Mouse (Mus musculus): ENCODE measurements around the gene Fndc3b.
A peak's percentile ranks its signal among the peaks of the same experiment; 100 is the strongest.

The Fndc3b gene

DNA sequence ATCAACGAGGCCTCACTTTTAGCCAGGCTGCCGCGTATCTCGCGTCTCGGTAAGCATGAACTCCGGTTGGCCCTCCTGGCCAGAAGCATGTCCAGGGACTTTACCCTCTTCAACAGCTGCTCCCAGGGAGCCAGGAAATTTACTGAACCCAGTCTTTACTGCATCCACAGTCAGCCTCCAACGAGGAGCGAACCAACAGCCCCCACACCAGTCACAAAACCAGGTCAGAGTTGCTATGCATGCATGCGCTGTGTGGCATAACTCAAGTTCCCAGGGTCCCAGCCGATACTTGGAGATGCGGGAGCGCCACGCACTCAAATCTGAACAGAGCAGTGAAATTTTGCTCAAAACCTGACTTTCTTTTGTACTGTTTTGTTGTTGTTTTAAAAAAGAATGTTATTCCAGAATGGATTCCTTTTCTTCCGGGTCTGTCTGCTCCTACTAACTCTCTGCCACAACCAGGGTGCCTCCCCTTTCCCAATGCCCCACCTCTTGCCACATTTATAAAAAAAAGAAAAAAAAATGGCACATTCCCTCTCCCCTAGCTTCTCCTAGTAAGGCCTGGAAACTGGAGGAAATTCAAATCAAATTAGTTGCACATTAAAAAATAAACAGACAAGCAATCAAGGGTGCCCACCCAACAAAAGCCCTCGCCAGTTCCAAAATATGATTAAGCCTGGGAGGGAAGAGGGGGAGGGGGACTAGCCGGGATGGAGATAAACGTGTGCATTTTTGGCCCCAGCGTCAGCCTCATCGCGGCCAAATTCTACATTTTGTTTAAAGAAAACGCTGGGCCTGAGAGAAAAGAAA is 1.8 kb downstream of the Fndc3b start:
- DNase-seq (ENCODE audit: low spot score) = peak; percentile 58

- DNase-seq (ENCODE audit: low spot score) = peak; percentile 12
These were observed 2.5 kb downstream of the Fndc3b start for GRCm38 (mm10) chr3:27708581-27708980.

DNA sequence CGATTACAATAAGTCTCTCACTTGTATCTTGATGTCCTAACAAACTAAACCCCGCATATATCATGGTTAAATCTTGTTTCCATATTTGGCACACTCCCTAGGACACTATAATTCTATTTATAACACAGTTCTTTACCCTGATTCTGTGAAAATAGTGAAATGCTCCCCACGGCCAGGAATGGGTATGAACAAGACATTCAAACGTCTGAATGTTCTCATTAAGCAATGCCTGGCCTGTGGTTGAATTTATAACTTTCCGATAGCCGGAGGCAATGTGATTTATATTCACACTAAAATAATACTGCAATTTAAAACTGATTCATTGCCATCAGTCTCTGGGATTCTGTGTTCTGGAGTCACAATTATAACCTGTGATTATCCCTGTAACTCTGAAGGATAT is 5.3 kb downstream of the Fndc3b start:
- DNase-seq (ENCODE audit: low spot score) = no peak

- no peak for DNase-seq (ENCODE audit: low spot score)
These were observed 6.1 kb downstream of the Fndc3b start for GRCm38 (mm10) chr3:27705056-27705455.

DNA sequence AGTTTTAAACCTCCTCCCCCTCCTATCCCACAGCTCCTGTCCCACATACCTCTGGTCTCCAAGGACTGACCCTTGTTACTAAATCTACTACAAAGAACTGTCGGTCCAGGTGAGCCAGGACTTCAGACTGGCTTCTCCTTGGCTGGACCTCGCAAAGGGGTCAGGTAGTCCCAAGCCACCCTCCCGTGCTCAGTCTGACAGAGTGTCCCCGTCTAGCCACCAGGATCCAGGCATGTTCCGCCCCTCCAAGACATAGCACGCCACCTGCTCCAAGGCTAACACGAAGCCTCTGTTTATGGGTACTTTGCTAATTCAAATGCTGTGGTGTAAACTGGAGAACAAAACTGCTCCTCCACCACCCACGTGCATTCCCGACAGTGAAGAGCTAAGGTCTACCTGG is 6.5 kb downstream of the Fndc3b start:
- no peak for DNase-seq (ENCODE audit: low spot score)

DNA sequence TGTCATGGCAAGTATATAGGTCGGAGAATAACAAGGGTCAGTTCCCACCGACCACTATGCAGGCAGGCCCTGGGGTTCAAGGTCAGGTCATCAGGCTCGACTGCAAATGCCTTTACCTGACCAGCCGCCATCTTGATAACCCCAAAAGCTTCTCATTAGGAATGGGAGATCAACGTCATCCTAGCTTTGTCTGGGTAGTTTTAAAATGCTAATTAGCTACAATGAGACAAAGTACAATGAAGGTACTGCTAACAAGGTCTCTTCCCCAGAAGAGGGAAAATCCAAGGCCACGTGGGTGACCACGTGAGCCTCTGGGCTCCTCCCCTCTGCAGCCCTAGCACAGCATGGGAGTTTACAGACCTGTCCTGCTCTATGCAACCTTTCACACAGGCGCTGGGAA is 7.6 kb downstream of the Fndc3b start:
- DNase-seq (ENCODE audit: low spot score) = no peak

DNA sequence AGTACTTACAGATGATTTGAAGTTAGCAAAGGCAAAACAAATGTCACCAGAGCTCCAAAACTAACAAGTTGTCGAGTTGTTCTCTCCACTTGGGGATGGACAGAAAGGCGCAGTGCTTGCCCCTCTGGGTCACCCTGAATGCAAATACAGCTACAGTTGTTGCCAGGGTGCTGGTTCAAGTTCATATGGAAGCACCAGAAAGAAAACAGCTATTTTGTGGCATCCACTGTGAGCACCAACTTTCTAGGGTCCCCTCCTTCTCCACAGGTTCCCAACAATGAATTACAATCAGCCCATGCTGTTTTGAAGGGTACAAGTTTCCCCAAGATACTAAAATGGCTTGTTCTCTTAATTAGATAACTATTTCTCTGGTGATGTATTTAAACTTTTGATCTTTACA is 8.0 kb downstream of the Fndc3b start:
- DNase-seq (ENCODE audit: low spot score) = no peak

DNA sequence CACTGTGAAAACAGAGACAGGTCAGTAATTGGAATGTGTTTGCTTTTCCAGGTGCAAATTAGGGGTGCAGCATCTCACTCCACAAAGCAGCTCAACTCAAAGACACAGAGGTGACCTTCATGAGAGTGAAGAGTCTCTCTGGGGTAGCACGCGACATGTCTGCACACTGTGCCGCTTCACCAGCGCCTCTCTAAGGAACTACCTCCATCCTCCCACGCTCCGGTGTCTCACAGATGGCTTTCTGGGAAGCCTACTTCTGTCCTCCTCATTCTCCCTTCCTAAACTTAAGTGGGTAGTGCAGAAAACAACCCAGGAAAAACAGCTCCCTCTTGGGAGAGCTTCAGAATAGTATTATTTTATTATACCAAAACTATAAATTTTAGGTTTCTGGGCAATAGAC is 12.4 kb downstream of the Fndc3b start:
- no peak for DNase-seq (ENCODE audit: low spot score)

DNA sequence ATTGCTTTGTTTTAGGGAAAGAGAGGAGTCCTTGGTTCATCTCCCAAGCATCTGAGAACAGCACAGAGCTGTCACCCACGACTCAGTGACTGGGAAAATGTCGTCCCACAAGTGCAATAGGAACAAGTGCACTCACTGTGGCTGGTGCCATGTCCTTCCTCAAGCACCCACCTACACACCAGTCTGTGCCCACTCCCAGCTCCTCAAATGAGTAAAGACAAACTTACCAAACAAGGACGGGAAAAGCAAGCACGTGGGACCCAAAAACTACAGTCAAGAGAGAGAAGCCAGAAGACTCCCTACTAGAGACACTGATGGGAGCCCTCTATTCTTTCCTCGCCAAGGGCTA is 14.7 kb downstream of the Fndc3b start:
- no peak for DNase-seq (ENCODE audit: low spot score)

DNA sequence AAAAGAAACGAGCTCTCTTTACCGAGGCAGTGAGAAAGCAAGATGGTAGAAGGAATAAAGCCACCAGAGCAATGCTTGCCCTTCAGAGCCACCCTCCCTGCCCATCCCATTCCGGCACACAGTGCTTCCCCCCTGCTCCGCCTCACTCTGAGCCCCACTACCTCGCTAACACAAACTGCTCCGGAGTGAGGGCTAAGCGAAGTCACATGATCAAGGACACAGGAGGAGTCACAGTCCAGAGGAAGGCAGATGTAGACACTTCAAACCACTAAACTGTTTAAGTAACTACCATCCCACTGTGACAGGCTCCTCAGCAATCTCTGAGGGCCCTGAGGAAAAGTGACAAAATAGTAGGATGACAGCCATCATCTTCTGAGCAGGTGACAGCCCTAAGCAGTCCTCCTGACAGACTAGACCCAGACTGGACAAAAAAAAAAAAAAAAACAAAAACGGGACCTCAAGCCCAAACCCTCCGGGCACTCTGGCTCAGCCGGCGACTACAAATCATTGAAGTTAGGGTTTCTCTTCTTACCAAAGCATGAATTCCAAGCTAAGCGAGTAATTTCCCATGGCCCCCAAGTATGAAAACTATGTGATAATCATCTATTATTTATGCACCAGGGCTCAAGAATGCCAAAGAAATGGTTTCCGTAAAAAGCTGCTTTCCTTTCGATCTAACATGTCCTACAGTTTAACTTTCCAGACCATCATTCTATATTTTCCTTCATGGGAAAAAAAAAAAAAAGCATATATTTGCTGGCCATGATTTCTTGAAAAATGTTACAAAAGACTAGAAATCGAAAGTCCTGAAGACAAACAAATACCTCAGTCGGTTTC is 15.3 kb downstream of the Fndc3b start:
- DNase-seq (ENCODE audit: low spot score) = no peak

DNA sequence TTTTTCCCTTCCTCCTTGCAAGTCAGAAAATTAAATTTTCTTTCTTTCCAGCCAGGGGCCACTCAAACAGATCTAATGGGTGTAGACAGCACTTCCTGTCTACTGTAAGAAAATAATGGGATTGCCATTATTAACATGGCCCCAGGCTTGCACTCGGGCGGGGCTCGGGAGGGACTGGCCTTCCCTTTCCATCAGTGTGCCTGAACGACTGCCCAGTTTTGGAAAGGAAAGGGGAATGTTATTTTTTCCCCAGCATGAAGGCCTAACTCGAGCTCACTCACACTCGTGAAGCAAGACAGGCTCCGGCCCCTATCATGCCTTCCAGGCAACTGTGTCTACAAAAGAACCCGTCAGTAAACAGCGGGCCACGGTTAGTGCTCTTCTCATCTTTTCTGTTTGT is 16.5 kb downstream of the Fndc3b start:
- no peak for DNase-seq (ENCODE audit: low spot score)

- DNase-seq (ENCODE audit: low spot score) = no peak
These were observed 17.0 kb downstream of the Fndc3b start for GRCm38 (mm10) chr3:27694111-27694510.

DNA sequence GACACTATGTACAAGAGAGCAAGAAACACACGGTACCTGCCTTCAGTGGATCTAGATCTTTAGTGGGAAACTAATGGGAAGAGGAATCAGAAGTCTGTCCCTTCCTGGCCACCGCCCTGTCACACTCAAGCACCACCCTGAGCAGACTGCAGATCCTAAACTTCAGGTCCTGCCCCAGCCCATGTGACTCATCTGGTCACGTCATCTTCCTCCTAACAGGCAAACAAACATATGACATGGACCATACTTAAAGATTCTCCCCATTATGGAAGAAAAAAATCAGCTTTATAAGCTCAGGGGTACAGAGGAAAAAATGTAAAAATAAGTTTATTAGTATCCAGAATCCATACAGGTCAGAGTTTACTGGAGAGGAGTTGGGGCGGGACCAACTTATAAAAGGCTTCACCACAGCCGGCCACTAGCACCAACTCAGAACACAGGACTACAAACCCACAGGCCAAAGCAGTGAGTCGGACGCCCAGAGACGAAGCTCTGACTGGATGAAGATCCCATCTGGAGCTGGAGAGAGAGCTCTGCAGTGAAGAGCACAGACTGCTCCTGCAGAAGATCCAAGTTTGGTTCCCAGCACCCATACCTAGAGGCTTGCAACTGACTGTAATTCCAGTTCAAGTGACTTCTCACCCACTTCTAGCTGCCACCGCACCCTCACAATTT is 19.5 kb downstream of the Fndc3b start:
- no peak for DNase-seq (ENCODE audit: low spot score)

- peak; percentile 54 for DNase-seq (ENCODE audit: low spot score)
These were observed 21.1 kb downstream of the Fndc3b start for GRCm38 (mm10) chr3:27690030-27690429.

- DNase-seq (ENCODE audit: low spot score) = peak; percentile 42
These were observed 21.8 kb downstream of the Fndc3b start for GRCm38 (mm10) chr3:27689149-27689865.

GRCm38 (mm10) chr3:27686732-27687491 is 24.2 kb downstream of the Fndc3b start:
- DNase-seq (ENCODE audit: low spot score) = peak; percentile 68

GRCm38 (mm10) chr3:27685650-27686208 is 25.4 kb downstream of the Fndc3b start:
- DNase-seq (ENCODE audit: low spot score) = no peak

DNA sequence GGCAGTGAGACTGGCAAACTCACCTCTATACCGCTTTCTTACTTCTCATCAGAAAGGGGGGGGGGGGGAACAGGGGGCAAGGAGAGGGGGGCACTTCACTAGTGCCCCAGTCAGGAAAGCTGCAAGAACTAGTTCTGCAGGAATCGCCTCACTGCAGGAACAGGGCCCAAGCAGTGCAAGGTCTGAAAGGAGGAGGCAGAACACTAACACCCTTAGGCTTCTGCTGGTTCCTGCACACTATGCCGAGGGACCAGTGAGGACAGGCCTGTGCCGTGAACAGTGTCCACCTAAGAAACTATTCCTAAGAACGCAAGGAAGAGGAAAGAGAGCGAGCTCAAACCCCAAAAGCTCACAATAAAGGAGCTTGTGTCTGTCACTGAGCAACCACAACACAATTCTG is 26.0 kb downstream of the Fndc3b start:
- no peak for DNase-seq (ENCODE audit: low spot score)

- DNase-seq (ENCODE audit: low spot score) = no peak
These were observed 27.7 kb downstream of the Fndc3b start for GRCm38 (mm10) chr3:27683374-27683773.

DNA sequence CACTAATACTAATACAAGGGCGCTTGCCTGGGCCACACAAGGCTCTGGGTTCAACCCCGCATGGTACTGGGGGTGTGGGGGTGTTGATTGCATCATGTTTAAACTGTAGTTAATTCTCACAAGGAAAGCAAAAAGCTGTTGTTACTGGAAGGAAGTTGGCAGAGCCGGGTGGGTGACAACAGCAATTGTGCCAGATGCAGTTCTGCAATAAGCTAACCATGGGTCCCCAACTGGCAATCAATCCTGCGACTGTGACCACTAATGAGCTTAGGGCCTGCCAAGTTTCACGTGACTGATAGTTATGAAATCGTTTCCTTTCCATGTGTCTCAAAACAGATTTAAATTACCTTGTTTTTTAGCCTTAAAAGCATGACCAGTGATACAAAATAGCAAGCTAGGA is 33.5 kb downstream of the Fndc3b start:
- DNase-seq (ENCODE audit: low spot score) = no peak

GRCm38 (mm10) chr3:27673660-27674059 is 37.4 kb downstream of the Fndc3b start:
- no peak for DNase-seq (ENCODE audit: low spot score)

Data from MN1 (cell line).